Mouse (Mus musculus): ENCODE measurements around the gene Sgta. TPM values are rescaled to one million over a fixed set of nuclear protein-coding genes. Genes with fewer than 3 reads are reported as not detected.

The Sgta gene
- 176 and 215 TPM in 2 replicates for total RNA-seq (2014; rRNA removed)
- polyA plus RNA-seq (2015; fragmentation: Nextera tagmentation; extraction: Ambion mirVana): 326 and 360 TPM in 2 replicates

- H3K9me3 ChIP-seq (ENCODE audit: low read length): no peaks in the 10 kb centered on the region
- H3K4me2 ChIP-seq (ENCODE audit: low read depth): peak within 1 kb of the TSS; percentile 85
- peak within 1 kb of the TSS; percentile 78 for H3K9ac ChIP-seq
- no peaks in the 10 kb centered on the region for H3K27me3 ChIP-seq (ENCODE audit: insufficient read depth, low read length)
- 0 out of 2 replicates have a peak, but pooled peaks have one; percentile 2 for TF ChIP-seq CTCF (IDR thresholded peaks at IDR 0.05; ENCODE audit: low read depth)
- H3K27ac ChIP-seq (ENCODE audit: low read depth, low read length): peak within 1 kb of the TSS; percentile 77
- H3K36me3 ChIP-seq (ENCODE audit: insufficient read depth): no peaks in the 10 kb centered on the region
- H3K4me1 ChIP-seq (ENCODE audit: insufficient read depth): peaks cover 8% of the 10 kb centered on the region
- WGBS: under 1% methylated on average over 48 of the region's 48 CpGs
- DNase-seq: peak; percentile 100
- peak within 1 kb of the TSS; percentile 76 for H3K4me3 ChIP-seq (ENCODE audit: low read depth, low read length)
- peak; percentile 98 for ATAC-seq
Observed at GRCm38 (mm10) chr10:81059603-81060543, at the start of gene Sgta. Gene Sgta, minus strand, starts transcription at chr10:81060181.

- peaks cover 14% of the 10 kb centered on the region for H3K4me1 ChIP-seq (ENCODE audit: insufficient read depth)
- no peaks in the 10 kb centered on the region for H3K9me3 ChIP-seq (ENCODE audit: low read length)
- WGBS: 2% methylated on average over 34 of the region's 35 CpGs
- peak overlapping the region; percentile 99 for H3K27ac ChIP-seq (ENCODE audit: low read depth, low read length)
- H3K36me3 ChIP-seq (ENCODE audit: insufficient read depth): peaks cover 28% of the 10 kb centered on the region
- H3K4me3 ChIP-seq (ENCODE audit: low read depth, low read length): peak overlapping the region; percentile 100
- TF ChIP-seq CTCF (IDR thresholded peaks at IDR 0.05; ENCODE audit: low read depth): peak; percentile 44; the same call in 1 of the 2 replicates
- DNase-seq (peak; percentile 82), ATAC-seq (peak; percentile 90)
- H3K9ac ChIP-seq: peak overlapping the region; percentile 99
- H3K27me3 ChIP-seq (ENCODE audit: insufficient read depth, low read length): no peaks in the 10 kb centered on the region
- peak overlapping the region; percentile 76 for H3K4me2 ChIP-seq (ENCODE audit: low read depth)
Observed at GRCm38 (mm10) chr10:81106113-81106721, 46.2 kb upstream of the Sgta start.

DNA sequence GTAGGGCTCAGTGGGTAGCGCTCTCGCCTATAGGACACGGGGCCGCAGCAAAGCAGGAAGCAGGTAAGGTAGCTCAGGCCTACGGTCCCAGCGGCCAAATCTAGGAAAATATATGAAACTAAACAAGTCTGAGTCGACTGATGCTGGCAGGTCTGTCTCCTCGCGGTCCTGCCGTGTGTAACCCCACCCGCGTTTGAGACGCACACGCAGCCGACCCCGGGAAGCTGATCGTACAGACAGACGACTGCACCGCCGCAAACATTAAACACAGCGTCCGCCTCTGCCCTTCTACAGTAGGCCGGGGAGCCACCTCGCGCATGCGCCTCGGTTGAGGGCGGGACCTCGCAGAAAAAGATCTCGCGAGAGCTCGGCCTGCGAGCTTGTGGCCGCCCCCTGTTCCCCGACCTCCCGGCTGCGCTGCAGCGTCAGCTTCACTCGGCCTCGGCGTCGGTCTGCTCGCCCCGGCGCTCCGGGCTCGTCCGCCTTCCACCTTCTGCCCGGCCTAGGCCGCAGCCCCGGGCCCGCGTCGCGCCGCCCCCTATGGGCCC is 45.7 kb upstream of the Sgta start, which contains the start of gene Map2k2:
Map2k2 (plus strand) TSS at position 351 of the 548 bp plus-strand sequence.
- no peak for TF ChIP-seq CTCF (IDR thresholded peaks at IDR 0.05; ENCODE audit: low read depth)
- no peaks in the 10 kb centered on the region for H3K9me3 ChIP-seq (ENCODE audit: low read length)
- peak; percentile 98 for DNase-seq
- H3K36me3 ChIP-seq (ENCODE audit: insufficient read depth): peaks cover 22% of the 10 kb centered on the region
- peak within 1 kb of the TSS; percentile 99 for H3K27ac ChIP-seq (ENCODE audit: low read depth, low read length)
- H3K9ac ChIP-seq: peak within 1 kb of the TSS; percentile 99
- ATAC-seq: peak; percentile 98
- no peaks in the 10 kb centered on the region for H3K27me3 ChIP-seq (ENCODE audit: insufficient read depth, low read length)
- H3K4me2 ChIP-seq (ENCODE audit: low read depth): peak within 1 kb of the TSS; percentile 76
- under 1% methylated on average over 56 of the region's 56 CpGs for WGBS
- H3K4me3 ChIP-seq (ENCODE audit: low read depth, low read length): peak within 1 kb of the TSS; percentile 100
- peaks cover 14% of the 10 kb centered on the region for H3K4me1 ChIP-seq (ENCODE audit: insufficient read depth)

GRCm38 (mm10) chr10:81094931-81095678 is 35.1 kb upstream of the Sgta start:
- Histone ChIP-seq H3K9ac (no peak overlapping the region), H3K4me1 (ENCODE audit: insufficient read depth) (no peaks in the 10 kb centered on the region), H3K27me3 (ENCODE audit: insufficient read depth, low read length) (no peaks in the 10 kb centered on the region), H3K36me3 (ENCODE audit: insufficient read depth) (no peaks in the 10 kb centered on the region), H3K4me2 (ENCODE audit: low read depth) (no peak overlapping the region), H3K4me3 (ENCODE audit: low read depth, low read length) (no peak overlapping the region), H3K27ac (ENCODE audit: low read depth, low read length) (no peak overlapping the region), H3K9me3 (ENCODE audit: low read length) (no peaks in the 10 kb centered on the region)
- no peak for ATAC-seq
- DNase-seq: no peak
- WGBS: 65% methylated on average over 9 of the region's 9 CpGs
- no peak for TF ChIP-seq CTCF (IDR thresholded peaks at IDR 0.05; ENCODE audit: low read depth)

DNA sequence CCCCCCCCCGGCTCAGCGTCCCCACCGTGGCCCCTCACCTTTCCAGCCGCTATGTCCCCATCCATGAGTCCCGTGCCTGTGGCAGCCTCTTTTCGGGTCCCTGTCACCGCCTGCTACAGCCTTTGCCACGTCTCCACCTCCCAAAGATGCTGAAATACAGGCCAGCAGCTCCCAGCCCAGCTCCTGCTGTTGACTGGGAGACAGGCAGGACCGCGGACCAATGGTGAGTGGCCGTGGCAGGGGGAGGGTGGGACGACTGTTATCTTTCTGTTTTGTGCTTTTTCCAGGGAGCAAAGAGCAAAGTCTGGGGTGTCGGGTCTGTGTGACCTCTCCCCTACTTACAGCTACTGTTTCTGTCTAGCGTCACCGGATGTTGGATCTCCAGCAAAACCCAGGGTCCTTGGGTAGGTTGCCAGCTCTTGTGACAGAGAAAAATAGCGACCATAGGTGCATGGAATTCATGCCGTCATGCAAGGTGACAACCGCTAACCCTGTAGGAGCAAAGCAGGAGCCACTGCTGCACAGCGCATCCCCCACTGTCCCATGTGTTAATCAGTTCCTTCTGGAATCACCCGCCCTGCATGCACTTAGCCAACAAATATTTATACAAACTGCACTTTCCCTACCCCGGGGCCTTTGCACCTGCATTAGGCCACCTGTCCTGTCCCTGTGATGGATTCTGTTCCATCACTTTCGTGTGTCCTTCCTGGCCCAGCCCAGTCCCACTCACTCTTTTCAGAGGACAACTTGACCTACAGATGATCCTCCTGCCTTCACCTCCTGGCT is 32.7 kb upstream of the Sgta start:
- 63% methylated on average over 22 of the region's 22 CpGs for WGBS
- no peak for DNase-seq

GRCm38 (mm10) chr10:81090621-81091020 is 30.6 kb upstream of the Sgta start:
- Histone ChIP-seq H3K27ac (ENCODE audit: low read depth, low read length) (no peak overlapping the region), H3K9me3 (ENCODE audit: low read length) (no peaks in the 10 kb centered on the region), H3K4me1 (ENCODE audit: insufficient read depth) (no peaks in the 10 kb centered on the region), H3K36me3 (ENCODE audit: insufficient read depth) (no peaks in the 10 kb centered on the region), H3K4me3 (ENCODE audit: low read depth, low read length) (no peak overlapping the region), H3K9ac (no peak overlapping the region), H3K27me3 (ENCODE audit: insufficient read depth, low read length) (no peaks in the 10 kb centered on the region), H3K4me2 (ENCODE audit: low read depth) (no peak overlapping the region)
- 75% methylated on average over 7 of the region's 7 CpGs for WGBS
- no peak for TF ChIP-seq CTCF (IDR thresholded peaks at IDR 0.05; ENCODE audit: low read depth)
- DNase-seq (no peak), ATAC-seq (no peak)

More for the DNA sequence above, 32.7 kb upstream of the Sgta start:
- H3K4me1 ChIP-seq (ENCODE audit: insufficient read depth): no peaks in the 10 kb centered on the region
- no peak overlapping the region for H3K4me3 ChIP-seq (ENCODE audit: low read depth, low read length)
- no peak overlapping the region for H3K27ac ChIP-seq (ENCODE audit: low read depth, low read length)
- no peaks in the 10 kb centered on the region for H3K27me3 ChIP-seq (ENCODE audit: insufficient read depth, low read length)
- H3K9me3 ChIP-seq (ENCODE audit: low read length): no peaks in the 10 kb centered on the region
- H3K4me2 ChIP-seq (ENCODE audit: low read depth): no peak overlapping the region
- no peaks in the 10 kb centered on the region for H3K36me3 ChIP-seq (ENCODE audit: insufficient read depth)
- TF ChIP-seq CTCF (IDR thresholded peaks at IDR 0.05; ENCODE audit: low read depth): no peak
- H3K9ac ChIP-seq: no peak overlapping the region
- ATAC-seq: no peak

Data from forebrain, postnatal 0 days (tissue).